Mouse (Mus musculus) C2C12 (cell line): ENCODE data around the gene Gm10100.

Experiments
- CEBPB ChIP-seq: IDR thresholded peaks from one replicate; pipeline ENCODE4 v1.6.1; 2011; ENCODE audit warnings: low read depth, mild to moderate bottlenecking, control low read depth, moderate library complexity
- CTCF ChIP-seq: IDR thresholded peaks from one replicate; pipeline ENCODE4 v1.5.1; 2011; ENCODE audit not compliant: control insufficient read depth, insufficient read depth, insufficient read length
- FOSL1 ChIP-seq: IDR thresholded peaks from one replicate; pipeline ENCODE4 v1.8.0; 2011; ENCODE audit warnings: mild to moderate bottlenecking, low read length; ENCODE audit not compliant: poor library complexity, insufficient read depth, severe bottlenecking
- MAX ChIP-seq: IDR thresholded peaks from one replicate; pipeline ENCODE4 v1.6.1; 2011; ENCODE audit warnings: mild to moderate bottlenecking, control low read depth
- MYOD1 ChIP-seq: IDR thresholded peaks from one replicate; pipeline ENCODE4 v1.6.1; 2011; ENCODE audit warnings: low read depth; ENCODE audit not compliant: control insufficient read depth, insufficient read length
- MYOG ChIP-seq: IDR thresholded peaks from one replicate; pipeline ENCODE4 v1.6.1; 2011; ENCODE audit not compliant: control insufficient read depth, insufficient read length; ENCODE audit errors: extremely low read depth
- USF1 ChIP-seq: IDR thresholded peaks from one replicate; pipeline ENCODE4 v1.6.1; 2011; ENCODE audit warnings: low read depth, mild to moderate bottlenecking, control low read depth, moderate library complexity

DNA sequence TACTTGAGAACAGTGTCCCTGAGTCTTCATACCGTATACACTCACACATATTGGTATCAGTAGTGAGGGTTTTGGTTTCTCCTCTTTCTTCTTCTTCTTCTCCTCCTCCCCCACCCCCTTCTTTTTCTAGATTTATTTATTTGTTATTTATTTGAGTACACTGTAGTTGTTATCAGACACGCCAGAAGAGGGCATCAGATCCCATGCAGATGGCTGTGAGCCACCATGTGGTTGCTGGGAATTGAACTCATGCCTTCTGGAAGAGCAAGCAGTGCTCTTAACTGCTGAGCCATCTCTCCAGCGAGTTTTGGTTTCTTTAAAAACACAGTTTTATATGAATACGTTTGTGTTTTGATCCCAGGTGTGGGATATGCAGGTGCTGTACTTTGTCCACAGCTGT lies 2.0 kb downstream of the Gm10100 start:
- no peak for TF ChIP-seq CTCF
- TF ChIP-seq USF1: no peak
- no peak for TF ChIP-seq MAX
- no peak for TF ChIP-seq MYOD1
- TF ChIP-seq MYOG: no peak
- no peak for TF ChIP-seq CEBPB
- TF ChIP-seq FOSL1: no peak
